Mouse (Mus musculus) liver, embryonic 13.5 days (tissue): ENCODE measurements around the gene Spink8. TPM values are rescaled to one million over a fixed set of nuclear protein-coding genes. Genes with fewer than 3 reads are reported as not detected.

Experiments
- ATAC-seq: fragments of 200-750 bp; cut with Nextera tagmentation; 2 replicates; pipeline ENCODE4 v1.8.0; 2017; ENCODE audit warnings: low read depth, mild to moderate bottlenecking, moderate number of reproducible peaks, moderate library complexity
- DNase-seq: peaks from one replicate; pipeline ENCODE4 v3.0.0; 2022
- H3K27ac ChIP-seq: fragments of 300-500 bp; sonication (generic); 2 replicates; pipeline ENCODE4 v1.5.1; 2015; ENCODE audit warnings: moderate library complexity, mild to moderate bottlenecking, inconsistent platforms
- H3K27me3 ChIP-seq: fragments of 300-500 bp; sonication (generic); 2 replicates; pipeline ENCODE4 v1.6.1; 2015; ENCODE audit warnings: mild to moderate bottlenecking, inconsistent platforms
- H3K36me3 ChIP-seq: fragments of 300-500 bp; sonication (generic); 2 replicates; pipeline ENCODE4 v1.6.1; 2015; ENCODE audit warnings: mild to moderate bottlenecking, inconsistent platforms
- H3K4me1 ChIP-seq: fragments of 300-500 bp; sonication (generic); replicated peaks from 2 replicates; pipeline ENCODE4 v1.6.1; 2015; ENCODE audit warnings: inconsistent platforms
- H3K4me2 ChIP-seq: fragments of 300-500 bp; sonication (generic); 2 replicates; pipeline ENCODE4 v1.6.1; 2015; ENCODE audit warnings: inconsistent platforms, mild to moderate bottlenecking, moderate library complexity
- H3K4me3 ChIP-seq: fragments of 300-500 bp; sonication (generic); replicated peaks from 2 replicates; pipeline ENCODE4 v1.5.1; 2015; ENCODE audit warnings: mild to moderate bottlenecking, inconsistent platforms
- H3K9ac ChIP-seq: fragments of 300-500 bp; sonication (generic); 2 replicates; pipeline ENCODE4 v1.6.1; 2015; ENCODE audit warnings: mild to moderate bottlenecking, inconsistent platforms
- H3K9me3 ChIP-seq: fragments of 300-500 bp; sonication (generic); replicated peaks from 2 replicates; pipeline ENCODE4 v1.6.1; 2016; ENCODE audit warnings: inconsistent platforms
- WGBS: fragments of 180-500 bp; shearing (Covaris S2); methylation state at CpG from one replicate; pipeline ENCODE4 v1.1.7; 2015; ENCODE audit not compliant: insufficient replicate concordance; 5-methylcytosine and 5-hydroxymethylcytosine counted together
- polyA plus RNA-seq: library from polyadenylated mRNA; unstranded; fragments of >200 nt; fragmentation: Nextera tagmentation; extraction: Ambion mirVana; gene quantifications from 2 replicates; pipeline ENCODE4 v1.2.1, GENCODE M21; 2015

Spink8 gene
- polyA plus RNA-seq, 1 experiment from 2014 or later = not detected

DNA sequence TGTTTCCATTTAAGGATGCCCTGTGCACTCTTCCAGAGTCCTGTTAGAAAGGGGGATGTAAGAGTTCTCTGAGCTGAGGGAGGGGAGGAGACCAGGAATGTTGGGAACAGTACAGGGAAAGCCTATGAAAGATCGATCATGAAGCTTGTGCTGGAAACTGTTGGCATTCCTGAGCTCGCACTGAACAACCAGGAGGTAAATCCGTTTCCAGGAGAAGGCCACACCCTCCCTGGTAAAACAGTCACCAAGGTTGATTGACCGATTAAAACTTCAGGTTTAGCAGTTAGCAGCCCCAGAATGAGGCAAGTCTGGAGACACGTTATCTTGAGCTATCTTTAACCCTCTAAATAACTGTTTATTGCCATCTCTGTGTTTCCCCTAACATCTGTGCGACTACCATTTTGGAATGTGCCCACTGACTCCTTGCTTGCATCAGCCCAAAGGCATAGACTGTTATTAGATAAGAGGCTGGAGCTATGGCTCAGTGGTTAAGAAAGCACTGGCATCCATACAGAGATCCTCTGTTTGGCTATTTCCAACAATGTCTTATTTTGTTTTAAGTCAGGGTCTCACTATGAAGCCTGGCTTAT lies 59.0 kb downstream of the Spink8 start:
- Histone ChIP-seq H3K27me3 (no peaks in the 10 kb centered on the region), H3K4me2 (peak overlapping the region; percentile 33; the same call in 1 of the 2 replicates), H3K9me3 (no peaks in the 10 kb centered on the region), H3K4me1 (peaks cover 26% of the 10 kb centered on the region), H3K9ac (no peak overlapping the region), H3K27ac (no peak overlapping the region), H3K4me3 (no peak overlapping the region), H3K36me3 (no peaks in the 10 kb centered on the region)
- 14% methylated on average over 6 of the region's 6 CpGs for WGBS
- no peak for ATAC-seq
- DNase-seq = no peak

GRCm38 (mm10) chr9:109874797-109875691 lies 63.0 kb downstream of the Spink8 start, which contains the start of gene Cdc25a:
Gene Cdc25a (plus strand): TSS chr9:109875579.
- peak; percentile 98 for DNase-seq
- peaks cover 30% of the 10 kb centered on the region for H3K36me3 ChIP-seq
- peaks cover 52% of the 10 kb centered on the region for H3K4me1 ChIP-seq
- peak within 1 kb of the TSS; percentile 99 for H3K4me3 ChIP-seq
- peak within 1 kb of the TSS; percentile 86 for H3K27ac ChIP-seq
- ATAC-seq = peak; percentile 90
- peak within 1 kb of the TSS; percentile 99 for H3K9ac ChIP-seq
- WGBS = 4% methylated on average over 33 of the region's 33 CpGs
- H3K9me3 ChIP-seq = no peaks in the 10 kb centered on the region
- H3K27me3 ChIP-seq = no peaks in the 10 kb centered on the region
- peak within 1 kb of the TSS; percentile 91 for H3K4me2 ChIP-seq

DNA sequence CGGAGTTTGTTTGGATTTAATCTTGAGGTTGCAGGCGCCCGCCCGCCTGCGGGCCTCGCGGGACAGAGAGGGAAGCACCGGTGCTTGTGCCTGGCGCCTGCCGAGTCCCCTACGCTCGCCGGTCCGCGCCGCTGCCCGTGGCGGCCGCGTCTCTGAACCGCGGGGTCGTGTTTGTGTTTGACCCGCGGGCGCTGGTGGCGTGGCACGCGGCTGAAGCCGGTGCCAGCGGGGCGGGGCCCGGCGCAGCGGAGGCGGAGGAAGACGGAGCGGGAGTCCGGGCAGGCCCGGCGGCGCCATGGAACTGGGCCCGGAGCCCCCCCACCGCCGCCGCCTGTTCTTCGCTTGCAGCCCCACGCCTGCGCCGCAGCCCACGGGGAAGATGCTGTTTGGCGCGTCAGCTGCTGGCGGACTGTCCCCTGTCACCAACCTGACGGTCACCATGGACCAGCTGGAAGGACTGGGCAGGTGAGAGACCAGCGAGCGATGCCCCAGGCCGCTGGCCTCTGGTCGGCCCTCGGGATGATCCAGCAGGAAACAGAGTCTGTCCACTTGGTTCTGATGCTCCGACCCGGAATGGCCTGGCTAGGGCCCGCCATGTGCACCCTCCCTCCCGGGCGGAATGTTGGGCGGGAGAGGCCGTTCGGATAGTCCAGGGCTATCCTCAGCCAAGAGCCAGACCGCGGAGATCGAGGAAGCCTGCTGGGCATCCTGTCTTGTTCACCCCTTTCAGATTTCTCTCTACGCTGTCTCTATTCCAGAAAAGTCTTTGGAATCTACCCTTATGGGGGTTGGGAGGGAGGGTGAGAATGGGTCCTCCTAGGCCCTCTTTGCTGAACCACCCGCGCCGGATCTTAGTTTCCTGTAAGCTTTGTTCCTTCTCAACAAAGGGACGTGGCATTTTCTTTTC lies 63.9 kb downstream of the Spink8 start:
- DNase-seq (peak; percentile 18), ATAC-seq (peak; percentile 76)
- peak overlapping the region; percentile 99 for H3K4me3 ChIP-seq

More for the DNA sequence above, 63.9 kb downstream of the Spink8 start:
- H3K4me1 ChIP-seq = peaks cover 47% of the 10 kb centered on the region
- H3K4me2 ChIP-seq = peak overlapping the region; percentile 91
- peak overlapping the region; percentile 86 for H3K27ac ChIP-seq
- peak overlapping the region; percentile 99 for H3K9ac ChIP-seq
- H3K9me3 ChIP-seq = no peaks in the 10 kb centered on the region
- no peaks in the 10 kb centered on the region for H3K27me3 ChIP-seq
- H3K36me3 ChIP-seq = peaks cover 39% of the 10 kb centered on the region
- under 1% methylated on average over 76 of the region's 76 CpGs for WGBS

Other genes with a start within 250 kb of the Spink8 start
- 0.08 TPM in 1 of 2 replicates, not detected in the other for gene Fbxw15, start 244.0 kb upstream of the Spink8 start, polyA plus RNA-seq
- not detected in 2 replicates for gene Fbxw24, start 186.2 kb upstream of the Spink8 start, polyA plus RNA-seq
- gene Fbxw25, start 147.6 kb upstream of the Spink8 start, polyA plus RNA-seq = 0.06 TPM in 1 of 2 replicates, not detected in the other
- gene Fbxw18, start 109.6 kb upstream of the Spink8 start, polyA plus RNA-seq = not detected in 2 replicates
- gene Fbxw26, start 66.2 kb upstream of the Spink8 start, polyA plus RNA-seq = not detected in 2 replicates
- gene Fbxw27, start 21.6 kb upstream of the Spink8 start, polyA plus RNA-seq = not detected in 2 replicates
- 55.1 and 58.0 TPM in 2 replicates for gene Nme6, start 20.5 kb downstream of the Spink8 start, polyA plus RNA-seq
- gene Camp, start 37.3 kb downstream of the Spink8 start, polyA plus RNA-seq = 39.6 and 41.2 TPM in 2 replicates
- 16.7 and 18.8 TPM in 2 replicates for gene Cdc25a, start 63.3 kb downstream of the Spink8 start, polyA plus RNA-seq
- 9.0 and 12.4 TPM in 2 replicates for gene Map4, start 119.2 kb downstream of the Spink8 start, polyA plus RNA-seq